Mouse (Mus musculus): ENCODE data around the gene Msrb3.
"Not testable (repeated sequence)": the region's sequence is repeated elsewhere in the genome, so short reads cannot be mapped to it uniquely, and the experiment has no call there.

Gene Msrb3

DNA sequence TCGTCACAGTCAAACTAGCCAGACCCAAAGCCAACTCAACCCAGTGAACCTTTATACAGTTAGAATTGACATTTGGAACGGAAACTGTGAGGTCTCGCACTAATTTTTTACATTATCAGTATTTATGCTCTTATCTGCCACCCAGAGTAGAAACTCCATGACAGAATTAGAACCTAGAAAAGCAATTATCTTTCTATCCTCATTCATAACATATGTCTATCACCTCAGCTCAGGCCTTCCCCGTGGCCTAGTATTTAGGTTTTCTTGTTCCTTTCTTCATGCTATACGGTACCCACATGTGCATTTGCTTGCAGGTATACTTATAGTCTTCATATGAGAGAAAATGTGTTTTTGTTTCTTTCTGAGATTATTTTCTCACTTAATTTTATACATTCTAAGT, 146.4 kb downstream of the Msrb3 start:
- DNase-seq (ENCODE audit: extremely low spot score, low spot score), result no peak

DNA sequence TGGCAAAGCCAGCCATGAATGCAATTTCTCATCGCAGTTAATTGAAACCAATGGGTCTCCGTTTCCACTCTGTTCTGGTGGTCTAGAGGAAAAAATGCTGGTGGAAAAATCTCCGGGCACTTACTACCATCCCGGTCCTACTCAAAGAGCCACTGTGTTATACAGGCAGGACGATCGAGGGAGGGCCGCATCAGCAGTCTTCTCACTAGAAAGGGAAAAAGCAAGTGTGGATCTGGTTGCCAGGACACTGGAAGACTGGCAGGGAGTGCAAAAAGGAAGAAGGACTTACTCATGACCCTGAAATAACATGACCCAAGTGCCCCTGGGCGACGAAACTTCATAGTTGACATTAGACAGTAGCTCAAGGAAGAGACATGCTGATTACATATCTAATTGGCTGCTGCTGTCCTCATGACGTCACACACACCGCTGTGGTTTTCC, 147.1 kb downstream of the Msrb3 start:
- no peak for DNase-seq (ENCODE audit: extremely low spot score, low spot score)

DNA sequence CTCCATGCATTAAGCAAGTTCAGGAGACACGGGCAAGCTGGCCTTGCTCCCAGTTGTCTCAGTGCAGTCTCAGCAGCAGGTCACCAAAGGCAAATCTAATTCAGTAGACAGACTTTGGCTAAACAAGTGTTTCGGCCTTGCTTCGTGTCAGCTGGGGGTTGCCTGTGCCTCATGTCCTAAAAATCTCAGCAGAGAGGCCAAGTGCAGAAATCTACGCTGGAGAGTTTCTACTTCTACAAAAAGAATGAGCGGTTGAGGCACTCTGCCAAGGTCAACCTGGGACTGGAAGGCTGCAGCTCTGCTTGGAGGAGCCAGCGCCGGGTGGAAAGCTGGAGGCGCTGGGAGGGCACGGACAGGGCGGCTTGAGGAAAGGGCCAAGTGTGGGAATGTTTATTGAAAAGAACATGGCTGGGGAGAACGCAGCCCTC, 147.6 kb downstream of the Msrb3 start:
- DNase-seq (ENCODE audit: extremely low spot score, low spot score), result peak; percentile 20

DNA sequence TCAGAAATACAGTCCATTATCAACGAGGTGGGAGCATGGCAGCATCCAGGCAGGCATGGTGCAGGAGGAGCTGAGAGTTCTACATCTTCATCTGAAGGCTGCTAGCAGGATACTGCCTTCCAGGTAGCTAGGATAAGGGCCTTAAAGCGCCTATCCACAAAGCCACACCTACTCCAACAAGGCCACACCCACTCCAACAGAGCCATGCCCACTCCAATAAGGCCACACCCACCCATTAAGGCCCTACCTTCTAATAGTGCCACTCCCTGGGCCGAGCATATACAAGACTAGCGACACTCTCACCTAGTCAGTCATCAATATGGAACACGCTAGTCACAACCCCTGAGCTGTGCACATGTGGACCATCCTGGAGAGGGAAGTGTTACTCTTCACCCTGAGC, 149.3 kb downstream of the Msrb3 start:
- DNase-seq (ENCODE audit: extremely low spot score, low spot score), result not testable (repeated sequence)

DNA sequence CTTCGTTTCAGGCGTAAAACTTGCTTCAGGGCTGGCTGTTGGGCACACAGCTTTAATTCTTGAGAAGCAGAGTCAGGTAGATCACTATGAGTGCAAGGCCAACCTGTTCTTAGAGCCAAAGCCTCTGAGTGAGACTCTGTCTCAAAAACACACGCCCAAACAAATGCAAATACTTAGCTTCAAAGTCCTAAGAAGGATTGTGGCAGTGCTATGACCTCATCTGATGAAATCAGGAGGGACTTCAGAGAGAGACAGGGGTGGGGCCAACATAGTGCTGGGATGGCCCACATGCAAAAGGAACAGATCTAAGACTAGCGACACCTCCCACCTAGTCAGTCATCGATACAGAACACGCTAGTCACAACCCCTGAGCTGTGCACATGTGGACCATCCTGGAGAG, 150.7 kb downstream of the Msrb3 start:
- DNase-seq (ENCODE audit: extremely low spot score, low spot score), result no peak

DNA sequence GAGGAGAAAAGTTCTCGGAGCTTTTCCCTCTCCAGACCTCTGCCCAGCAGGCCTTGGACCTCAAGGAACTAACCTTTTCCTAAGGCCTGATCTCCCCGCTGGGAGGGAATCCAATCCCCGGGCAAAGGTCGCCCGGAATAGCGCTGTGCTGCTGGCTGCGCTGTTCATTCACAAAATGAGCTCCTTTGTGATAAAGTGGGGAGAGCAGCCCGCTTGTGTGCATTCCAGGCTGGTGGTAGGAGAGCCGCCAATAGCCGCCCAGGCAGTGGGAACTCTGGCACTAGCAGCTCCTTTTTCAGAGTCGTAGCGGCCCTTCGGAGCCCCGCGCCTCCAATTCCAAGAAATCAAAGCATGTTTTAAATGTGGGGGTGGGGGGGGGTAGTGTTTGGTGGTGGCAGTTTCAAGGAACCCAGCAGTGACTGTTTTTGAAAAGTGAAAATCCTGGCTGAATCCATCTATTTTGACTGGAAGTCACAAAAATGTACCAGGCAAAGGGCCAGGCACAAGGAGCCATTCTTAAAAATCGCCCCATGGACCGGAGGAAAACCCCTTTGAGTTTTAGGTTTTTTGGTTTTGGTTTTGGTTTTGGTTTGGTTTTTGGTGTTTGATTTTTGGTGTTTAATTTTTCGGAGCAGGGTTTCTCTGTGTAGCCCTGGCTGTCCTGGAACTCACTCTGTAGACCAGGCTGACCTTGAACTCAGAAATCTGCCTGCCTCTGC, 153.6 kb downstream of the Msrb3 start:
- DNase-seq (ENCODE audit: extremely low spot score, low spot score), result peak; percentile 86

DNA sequence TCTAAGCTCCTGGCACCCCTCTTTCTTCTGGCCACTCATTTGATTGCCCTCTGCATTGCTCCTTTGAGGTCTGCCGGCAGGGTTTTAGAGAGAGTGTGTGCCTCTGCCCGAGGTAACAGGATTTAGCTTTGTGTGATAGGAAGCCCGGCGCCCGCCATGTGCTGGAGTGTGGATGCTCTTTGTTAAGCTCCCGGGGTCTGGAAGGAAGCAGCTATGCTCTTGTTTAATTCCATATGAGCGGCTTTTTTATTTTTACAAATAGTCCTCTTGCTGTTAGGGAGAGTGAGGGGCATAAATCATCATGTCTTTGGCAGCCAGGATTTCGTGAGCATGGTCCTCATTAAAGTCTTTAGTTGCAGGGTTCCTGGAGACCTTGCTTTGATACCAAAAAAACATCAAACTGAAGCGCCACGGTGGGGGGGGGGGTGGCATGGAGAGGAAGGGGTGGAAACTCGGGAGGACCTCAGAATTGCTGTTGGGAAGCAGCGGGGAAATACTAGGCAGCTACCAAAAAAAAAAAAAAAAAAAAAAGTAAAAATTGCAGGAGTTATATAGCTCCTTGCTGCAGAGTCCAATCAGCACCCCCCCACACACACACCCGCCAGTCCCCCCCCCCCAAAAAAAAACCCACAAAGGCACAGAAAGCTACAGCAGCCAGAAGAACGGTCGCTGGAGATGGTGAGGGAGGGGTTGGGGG, 154.3 kb downstream of the Msrb3 start:
- DNase-seq (ENCODE audit: extremely low spot score, low spot score), result peak; percentile 76

DNA sequence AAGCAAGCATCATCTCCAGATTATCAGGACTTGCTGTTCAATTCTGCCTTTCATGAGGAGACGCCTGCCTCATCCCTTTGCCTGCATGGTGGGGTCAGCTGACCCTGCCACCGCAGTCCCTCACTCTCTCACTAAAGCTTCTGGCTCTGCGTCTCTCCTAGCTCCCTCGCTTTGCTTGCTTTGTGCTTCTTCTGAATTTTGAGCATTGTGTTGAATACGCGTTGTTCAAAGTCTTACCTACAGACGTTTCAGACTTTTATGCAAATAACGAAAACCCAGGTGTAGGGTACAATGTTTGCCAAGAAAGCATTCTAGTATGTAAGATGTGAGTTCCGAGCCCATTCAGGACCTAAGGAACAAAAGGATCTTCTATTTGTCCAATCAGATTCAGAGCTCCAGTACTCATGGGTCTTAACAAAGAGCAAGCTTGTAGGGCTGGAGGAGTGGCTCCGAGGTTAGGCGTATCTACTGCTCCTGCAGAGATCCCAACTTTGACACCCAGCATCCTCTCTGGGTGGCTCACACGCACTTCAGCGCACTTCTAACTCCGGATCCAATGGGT, 162.3 kb downstream of the Msrb3 start:
- DNase-seq (ENCODE audit: extremely low spot score, low spot score), result no peak

DNA sequence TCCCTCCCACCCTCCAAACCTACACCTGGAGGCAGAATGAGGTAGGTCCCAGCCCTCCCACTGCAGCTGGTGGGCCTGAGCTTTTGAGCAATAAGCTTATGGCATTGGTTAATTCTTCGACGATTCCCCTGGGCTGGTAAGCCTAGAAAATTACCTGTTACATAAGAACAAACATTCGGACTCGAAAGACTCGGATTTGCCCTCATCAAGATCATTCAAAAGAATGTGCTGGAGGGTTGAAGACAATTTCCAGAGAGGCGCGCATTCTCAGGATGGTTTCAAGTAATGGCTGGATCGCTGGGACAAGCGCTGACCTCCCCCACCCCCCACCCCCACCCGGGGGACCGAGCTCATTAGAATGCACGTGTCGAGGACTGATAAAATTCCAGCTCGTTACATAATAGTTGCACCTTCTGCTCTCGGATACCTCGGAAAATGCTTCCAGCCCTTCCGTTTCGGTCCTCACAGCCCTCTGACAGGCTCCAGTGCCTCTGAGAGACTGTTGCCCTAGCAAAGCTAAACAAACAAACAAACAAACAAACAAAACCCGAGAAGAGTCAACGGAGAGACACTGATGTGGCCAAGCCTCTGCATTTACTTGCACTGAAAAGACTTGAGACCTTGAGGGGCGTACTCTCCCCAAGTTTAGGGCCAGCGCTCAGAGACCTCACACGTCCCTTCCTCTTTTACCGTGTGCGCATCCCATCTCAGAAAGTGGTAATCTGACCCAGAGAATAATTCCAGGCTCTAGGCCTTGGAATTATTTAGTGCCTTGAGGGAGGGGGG, 163.0 kb downstream of the Msrb3 start:
- peak; percentile 54 for DNase-seq (ENCODE audit: extremely low spot score, low spot score)

DNA sequence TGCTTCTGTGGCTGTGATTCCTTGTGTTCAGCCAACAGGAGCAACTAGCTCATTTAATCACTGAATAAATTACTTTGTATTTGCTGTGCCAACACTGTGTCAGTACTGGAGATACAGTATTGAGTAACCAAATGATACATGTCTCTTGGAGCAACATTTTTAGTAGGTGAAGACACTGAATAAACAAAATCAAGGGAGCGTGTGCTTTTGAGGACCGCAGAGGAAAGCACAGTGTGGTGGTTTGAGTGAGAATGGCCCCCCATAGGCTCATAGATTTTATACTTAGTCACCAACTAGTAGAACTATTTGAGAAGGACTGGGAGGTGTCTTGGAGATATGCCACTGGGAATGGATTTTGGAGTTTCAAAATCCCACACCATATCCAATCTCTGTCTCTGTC, 164.5 kb downstream of the Msrb3 start:
- DNase-seq (ENCODE audit: extremely low spot score, low spot score), result no peak
